Mouse (Mus musculus): ENCODE results near the gene Tmeff1.

DNA sequence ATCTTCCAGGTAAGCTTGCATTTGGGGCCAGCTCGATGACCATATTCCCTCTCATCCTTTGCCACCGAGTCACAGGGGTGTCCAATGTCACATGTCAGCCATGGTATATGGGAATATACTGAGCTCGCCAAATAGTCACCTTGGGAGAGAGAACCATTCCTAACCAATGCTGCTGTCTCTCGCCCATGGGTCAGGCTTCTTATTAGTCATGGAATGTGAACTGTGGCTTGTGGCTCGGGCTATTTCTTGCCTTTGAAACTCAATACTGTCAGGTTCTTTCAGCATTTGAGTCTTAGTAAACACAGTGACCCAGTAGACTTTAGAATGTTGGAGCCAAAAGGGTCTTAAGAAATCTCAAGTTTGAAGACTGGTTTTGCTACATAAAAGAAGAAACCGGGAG lies 79.0 kb downstream of the Tmeff1 start:
- no peak for TF ChIP-seq CTCF (IDR thresholded peaks at IDR 0.05; ENCODE audit: borderline replicate concordance, control insufficient read depth, extremely low read depth, insufficient read depth, low read length, poor library complexity)
- no peak for TF ChIP-seq POLR2A (IDR thresholded peaks at IDR 0.05; ENCODE audit: control insufficient read depth, extremely low read depth, insufficient read depth, low read length, poor library complexity)

Data from thymus, adult 2 months (tissue).